12 mouse cellular contexts compared by ENCODE assay signal in genomic region chr11:99492733-99493573, GRCm38 (mm10). TPM values are rescaled to one million over a fixed set of nuclear protein-coding genes. Genes with fewer than 3 reads are reported as not detected.
DNase-seq lines count a peak whose midpoint lies in the region; ATAC-seq and TF ChIP-seq lines count a peak whose summit lies in the region.
"Had no signal": no experiment of that assay in that cellular context is flagged by ENCODE, and none has a peak within 500 bp of the region (broad histone marks: within the 10 kb centered on the region; RNA-seq: fewer than 3 reads in every experiment).

Gene Krt23 (minus strand): TSS chr11:99493137.

- peak within 1 kb of the TSS; percentile 37 for H3K4me3 ChIP-seq in liver, postnatal 0 days (ENCODE audit: low read depth, low read length)
- H3K4me3 ChIP-seq in kidney, adult 2 months (ENCODE audit: insufficient read depth, low read depth, low read length), result no peak within 1 kb of the TSS
- H3K4me3 ChIP-seq in limb, embryonic 15.5 days, result no peak within 1 kb of the TSS
- H3K4me3 ChIP-seq in stomach, embryonic 16.5 days (replicated peaks; ENCODE audit: low read length), result peak within 1 kb of the TSS; percentile 38

- H3K9me3 ChIP-seq in liver, postnatal 0 days (ENCODE audit: low read length), result no peaks in the 10 kb centered on the region
- no peaks in the 10 kb centered on the region for H3K9me3 ChIP-seq in limb, embryonic 15.5 days
- no peaks in the 10 kb centered on the region for H3K9me3 ChIP-seq in stomach, embryonic 16.5 days (replicated peaks; ENCODE audit: control insufficient read depth, low read length)

- peak; percentile 33 for DNase-seq in liver, postnatal 0 days
- no peak for DNase-seq in liver
- DNase-seq in kidney, adult 2 months, result peak; percentile 11
- DNase-seq in spleen, postnatal 10 days (ENCODE audit: low spot score in 2 of 2), result no peak
- no peak for DNase-seq in right cerebral cortex, postnatal 4 days
- no peak for DNase-seq in layer of hippocampus, postnatal 10 days (ENCODE audit: low spot score in 2 of 2)
- DNase-seq: cerebellum, adult 9-11 months had no signal

- H3K36me3 ChIP-seq in liver, postnatal 0 days (replicated peaks; ENCODE audit: insufficient read depth, low read length), result no peaks in the 10 kb centered on the region
- no peaks in the 10 kb centered on the region for H3K36me3 ChIP-seq in kidney, adult 2 months (ENCODE audit: control insufficient read depth, insufficient read depth, low read length)
- no peaks in the 10 kb centered on the region for H3K36me3 ChIP-seq in limb, embryonic 15.5 days
- H3K36me3 ChIP-seq in stomach, embryonic 16.5 days (ENCODE audit: control insufficient read depth, insufficient read depth, low read length), result no peaks in the 10 kb centered on the region

- 61% methylated on average over 22 of the region's 22 CpGs for WGBS in liver, postnatal 0 days (ENCODE audit: insufficient replicate concordance)
- 59% methylated on average over 22 of the region's 22 CpGs for WGBS in kidney, adult 2 months
- 76% methylated on average over 22 of the region's 22 CpGs for WGBS in limb, embryonic 15.5 days
- 71% methylated on average over 22 of the region's 22 CpGs for WGBS in stomach, embryonic 16.5 days

- no peak for TF ChIP-seq POLR2A in kidney, adult 2 months (IDR thresholded peaks at IDR 0.05; ENCODE audit: low read depth, low read length)

- no peak for TF ChIP-seq EP300 in liver, postnatal 0 days (IDR thresholded peaks at IDR 0.05; ENCODE audit: low read depth)

- peak within 1 kb of the TSS; percentile 49 for H3K9ac ChIP-seq in liver, postnatal 0 days (replicated peaks)
- no peak within 1 kb of the TSS for H3K9ac ChIP-seq in limb, embryonic 15.5 days
- H3K9ac ChIP-seq in stomach, embryonic 16.5 days (ENCODE audit: low read length), result peak within 1 kb of the TSS; percentile 68

- peak within 1 kb of the TSS; percentile 50 for H3K4me2 ChIP-seq in liver, postnatal 0 days (ENCODE audit: low read depth, low read length)
- H3K4me2 ChIP-seq in limb, embryonic 15.5 days, result no peak within 1 kb of the TSS
- peak within 1 kb of the TSS; percentile 50 for H3K4me2 ChIP-seq in stomach, embryonic 16.5 days (ENCODE audit: low read depth, low read length)

- TF ChIP-seq CTCF in liver, postnatal 0 days (IDR thresholded peaks at IDR 0.05; ENCODE audit: low read depth), result no peak
- TF ChIP-seq CTCF in kidney, adult 2 months (conservative IDR thresholded peaks at IDR 0.05; ENCODE audit: insufficient read depth, insufficient read length, low read depth, low read length), result no peak

- peak; percentile 64 for ATAC-seq in liver, postnatal 0 days
- no peak for ATAC-seq in limb, embryonic 15.5 days (ENCODE audit: insufficient number of reproducible peaks, low FRiP score, low TSS enrichment, low read depth)
- ATAC-seq in stomach, embryonic 16.5 days (ENCODE audit: insufficient read depth, low FRiP score), result peak; percentile 72

- H3K27ac ChIP-seq in liver, postnatal 0 days (ENCODE audit: low read depth), result peak within 1 kb of the TSS; percentile 61; the same call in 1 of the 2 replicates
- H3K27ac ChIP-seq in kidney, adult 2 months (ENCODE audit: insufficient read depth, low read depth, low read length), result no peak within 1 kb of the TSS
- no peak within 1 kb of the TSS for H3K27ac ChIP-seq in limb, embryonic 15.5 days
- peak within 1 kb of the TSS; percentile 96 for H3K27ac ChIP-seq in stomach, embryonic 16.5 days (ENCODE audit: low read length)

- no peaks in the 10 kb centered on the region for H3K27me3 ChIP-seq in liver, postnatal 0 days (ENCODE audit: insufficient read depth, low read length)
- no peaks in the 10 kb centered on the region for H3K27me3 ChIP-seq in kidney, adult 2 months (replicated peaks; ENCODE audit: control insufficient read depth, insufficient read depth, low read length)
- no peaks in the 10 kb centered on the region for H3K27me3 ChIP-seq in limb, embryonic 15.5 days
- no peaks in the 10 kb centered on the region for H3K27me3 ChIP-seq in stomach, embryonic 16.5 days (ENCODE audit: control insufficient read depth, insufficient read depth, low read length)

- peaks cover 3% of the 10 kb centered on the region; the same call in 1 of the 2 replicates for H3K4me1 ChIP-seq in liver, postnatal 0 days (ENCODE audit: insufficient read depth)
- H3K4me1 ChIP-seq in kidney, adult 2 months (ENCODE audit: control insufficient read depth, insufficient read depth, low read length), result no peaks in the 10 kb centered on the region
- H3K4me1 ChIP-seq in limb, embryonic 15.5 days, result no peaks in the 10 kb centered on the region
- H3K4me1 ChIP-seq in stomach, embryonic 16.5 days (ENCODE audit: control insufficient read depth, insufficient read depth, low read length), result peaks cover 8% of the 10 kb centered on the region; the same call in 1 of the 2 replicates

RNA-seq across cellular contexts. Expression of gene Krt23, which starts in this region (rescaled TPM):
- 15.7 and 16.5 TPM in 2 replicates for polyA plus RNA-seq in liver, postnatal 0 days (2015; fragmentation: Nextera tagmentation; extraction: Ambion mirVana)
- 2.7 and 3.5 TPM in 2 replicates for polyA plus RNA-seq in kidney, adult 2 months (2012; rRNA removed)
- 23.0 and 24.2 TPM in 2 replicates for polyA plus RNA-seq in limb, embryonic 15.5 days (2015; fragmentation: Nextera tagmentation; extraction: Ambion mirVana)
- polyA plus RNA-seq in stomach, embryonic 16.5 days (2015; fragmentation: Nextera tagmentation; extraction: Ambion mirVana), result 92.1 and 140 TPM in 2 replicates
- not detected for total RNA-seq in layer of hippocampus, postnatal 10 days (2021)
- total RNA-seq: CH12.LX; left cerebral cortex, postnatal 36 days; megakaryocyte-erythroid progenitor cell, adult 5-6 weeks had no signal

Comparison
In these comparisons a context has a peak if more than half of its experiments do, and no peak if none do; other contexts are left out.
1. DNase-seq: peak in liver, postnatal 0 days (single experiment) and kidney, adult 2 months (single experiment); none in liver (single experiment), spleen, postnatal 10 days (0 of 2), right cerebral cortex, postnatal 4 days (single experiment) and layer of hippocampus, postnatal 10 days (0 of 2).
2. H3K27ac ChIP-seq: peak in liver, postnatal 0 days (single experiment) and stomach, embryonic 16.5 days (single experiment); none in kidney, adult 2 months (single experiment) and limb, embryonic 15.5 days (single experiment).
3. H3K4me3 ChIP-seq: peak in liver, postnatal 0 days (single experiment) and stomach, embryonic 16.5 days (single experiment); none in kidney, adult 2 months (single experiment) and limb, embryonic 15.5 days (single experiment).